Mouse (Mus musculus): ENCODE results near the gene Fsd1.
A peak's percentile ranks its signal among the peaks of the same experiment; 100 is the strongest.

Fsd1 gene

GRCm38 (mm10) chr17:55963171-55963570 is 23.1 kb upstream of the Fsd1 start:
- DNase-seq: peak in 1 of 2 experiments; percentile 5

DNA sequence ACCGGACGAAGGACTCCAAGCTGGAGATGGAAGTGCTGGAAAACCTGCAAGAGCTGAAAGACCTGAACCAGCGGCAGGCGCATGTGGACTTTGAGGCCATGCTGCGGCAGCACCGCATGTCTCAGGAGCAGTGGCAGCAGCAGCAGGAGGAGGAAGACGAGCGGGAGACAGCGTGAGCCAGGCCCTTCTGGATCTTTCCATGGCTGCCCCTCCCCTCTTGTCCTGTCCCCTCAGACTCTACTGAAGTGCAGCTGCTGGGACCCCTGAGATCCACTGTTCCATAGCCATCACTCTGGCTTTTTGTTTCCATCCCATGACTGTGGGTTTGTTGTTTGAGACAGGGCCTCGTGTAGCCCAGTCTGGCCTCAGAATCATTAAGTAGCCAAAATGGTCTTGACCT is 21.8 kb upstream of the Fsd1 start:
- no peak for DNase-seq

DNA sequence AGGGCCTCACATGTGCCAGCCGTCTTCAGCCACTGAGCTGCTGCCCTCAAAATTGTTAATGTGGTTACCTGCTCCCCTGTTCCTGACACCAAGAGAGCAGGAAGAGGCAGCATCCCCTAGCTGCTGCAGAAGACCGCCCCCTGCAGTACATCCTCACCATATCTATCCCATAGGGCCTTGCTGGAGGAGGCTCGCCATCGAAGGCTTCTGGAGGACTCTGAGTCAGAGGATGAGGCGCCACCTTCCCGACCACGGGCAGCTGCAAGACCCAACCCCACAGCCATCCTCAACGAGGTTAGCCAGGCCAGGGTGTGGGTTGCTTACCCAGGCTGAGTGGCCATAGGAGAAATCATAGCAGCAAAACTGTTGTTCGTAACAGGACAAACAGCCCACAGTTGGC is 21.3 kb upstream of the Fsd1 start:
- DNase-seq: no peak

DNA sequence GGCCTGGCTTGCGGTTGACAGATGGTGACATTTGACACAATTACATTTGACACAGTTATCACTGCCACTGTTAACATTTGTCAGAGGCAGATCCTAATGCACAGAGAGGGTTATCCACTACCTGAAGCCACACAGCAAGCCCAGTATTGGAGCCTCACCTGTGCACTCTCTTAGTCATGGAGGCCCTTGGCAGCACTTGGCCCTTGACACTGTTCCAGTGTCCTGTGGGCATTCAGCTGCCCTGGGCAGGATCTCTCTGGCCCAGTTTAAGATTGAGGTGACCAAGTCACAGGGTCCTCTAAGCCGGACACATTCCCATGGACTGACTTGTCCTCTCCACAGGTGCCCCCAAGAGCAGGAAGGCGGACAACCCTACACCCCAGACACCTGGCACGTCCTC is 19.1 kb upstream of the Fsd1 start:
- DNase-seq: no peak

- peak; percentile 42 to 61 for DNase-seq
These were observed 18.1 kb upstream of the Fsd1 start for GRCm38 (mm10) chr17:55968210-55968609.

GRCm38 (mm10) chr17:55969560-55969959 is 16.7 kb upstream of the Fsd1 start:
- peak; percentile 72 to 80 for DNase-seq

GRCm38 (mm10) chr17:55969966-55970891 is 16.1 kb upstream of the Fsd1 start, which contains the start of gene Shd:
Gene Shd, plus strand, starts transcription at chr17:55970467.
- peak; percentile 72 to 81 for DNase-seq

- DNase-seq: peak in 1 of 2 experiments; percentile 17
These were observed 14.9 kb upstream of the Fsd1 start for GRCm38 (mm10) chr17:55971453-55971852.

- DNase-seq: peak; percentile 89 to 91
These were observed 9.9 kb upstream of the Fsd1 start for GRCm38 (mm10) chr17:55976255-55976862.

GRCm38 (mm10) chr17:55977301-55977700 is 9.0 kb upstream of the Fsd1 start:
- no peak for DNase-seq

- no peak for DNase-seq
These were observed 4.1 kb downstream of the Fsd1 start for GRCm38 (mm10) chr17:55990278-55990898.

- DNase-seq: peak in 1 of 2 experiments; percentile 50
These were observed 9.7 kb downstream of the Fsd1 start for GRCm38 (mm10) chr17:55996007-55996406.

GRCm38 (mm10) chr17:55999794-56000499 is 13.6 kb downstream of the Fsd1 start:
- DNase-seq: no peak

DNA sequence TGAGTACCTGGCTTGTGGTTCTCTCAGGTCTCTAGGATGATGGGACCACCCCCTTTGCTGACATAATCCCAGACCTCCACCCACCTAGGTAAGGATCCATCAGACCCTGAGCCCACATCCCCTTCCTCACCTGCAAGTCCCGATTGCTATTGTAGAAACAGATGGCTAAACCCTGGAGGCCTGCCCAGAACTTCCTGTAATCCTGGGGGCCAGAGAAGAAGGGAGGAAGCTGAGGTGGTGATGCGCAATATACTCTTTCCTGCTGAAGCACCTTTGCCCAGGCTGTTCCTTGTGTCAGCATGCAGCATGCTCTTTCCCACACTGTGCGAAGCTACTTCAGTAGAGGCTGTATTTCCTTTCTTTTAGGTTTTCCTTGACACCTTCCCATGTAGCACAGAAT is 16.7 kb downstream of the Fsd1 start:
- DNase-seq: no peak

DNA sequence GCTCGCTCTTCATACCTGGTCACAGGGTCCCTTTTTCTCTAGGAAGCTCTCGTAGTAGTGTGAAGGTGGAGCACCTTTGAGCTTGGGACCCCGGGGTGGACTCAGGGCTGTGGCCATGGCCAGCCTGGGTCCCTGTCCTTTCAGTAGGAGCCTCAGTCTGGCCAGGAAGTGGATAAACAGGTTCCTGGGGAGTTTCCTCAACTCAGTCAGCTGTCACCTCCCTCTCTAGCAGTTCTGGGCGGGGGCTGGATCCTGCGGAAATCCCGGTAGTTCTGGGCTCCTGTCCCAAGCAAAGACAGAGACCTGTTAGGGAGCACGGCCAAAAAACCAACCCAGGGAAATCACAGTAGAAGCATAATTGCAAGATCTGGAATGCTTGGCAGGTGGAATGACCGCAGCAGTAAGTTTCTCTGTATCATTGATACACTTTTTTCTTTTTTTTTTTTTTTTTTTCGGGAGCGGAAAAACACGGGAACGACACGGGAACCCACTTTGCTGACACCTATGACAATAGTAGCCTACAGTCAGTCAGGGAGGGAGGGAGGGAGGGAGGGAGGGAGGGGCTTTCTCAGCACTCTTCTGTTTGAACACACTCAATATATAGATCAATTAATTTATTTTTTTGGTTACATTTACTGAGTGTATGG is 19.2 kb downstream of the Fsd1 start, which contains the start of the genes Stap2 and Mpnd:
Gene Stap2 (minus strand): TSS at position 170 of the 647 bp plus-strand sequence.
Gene Mpnd (plus strand): TSS at position 297 of the 647 bp plus-strand sequence.
- DNase-seq: peak; percentile 51 to 59

- peak; percentile 54 to 64 for DNase-seq
These were observed 20.6 kb downstream of the Fsd1 start for GRCm38 (mm10) chr17:56006956-56007355.

DNA sequence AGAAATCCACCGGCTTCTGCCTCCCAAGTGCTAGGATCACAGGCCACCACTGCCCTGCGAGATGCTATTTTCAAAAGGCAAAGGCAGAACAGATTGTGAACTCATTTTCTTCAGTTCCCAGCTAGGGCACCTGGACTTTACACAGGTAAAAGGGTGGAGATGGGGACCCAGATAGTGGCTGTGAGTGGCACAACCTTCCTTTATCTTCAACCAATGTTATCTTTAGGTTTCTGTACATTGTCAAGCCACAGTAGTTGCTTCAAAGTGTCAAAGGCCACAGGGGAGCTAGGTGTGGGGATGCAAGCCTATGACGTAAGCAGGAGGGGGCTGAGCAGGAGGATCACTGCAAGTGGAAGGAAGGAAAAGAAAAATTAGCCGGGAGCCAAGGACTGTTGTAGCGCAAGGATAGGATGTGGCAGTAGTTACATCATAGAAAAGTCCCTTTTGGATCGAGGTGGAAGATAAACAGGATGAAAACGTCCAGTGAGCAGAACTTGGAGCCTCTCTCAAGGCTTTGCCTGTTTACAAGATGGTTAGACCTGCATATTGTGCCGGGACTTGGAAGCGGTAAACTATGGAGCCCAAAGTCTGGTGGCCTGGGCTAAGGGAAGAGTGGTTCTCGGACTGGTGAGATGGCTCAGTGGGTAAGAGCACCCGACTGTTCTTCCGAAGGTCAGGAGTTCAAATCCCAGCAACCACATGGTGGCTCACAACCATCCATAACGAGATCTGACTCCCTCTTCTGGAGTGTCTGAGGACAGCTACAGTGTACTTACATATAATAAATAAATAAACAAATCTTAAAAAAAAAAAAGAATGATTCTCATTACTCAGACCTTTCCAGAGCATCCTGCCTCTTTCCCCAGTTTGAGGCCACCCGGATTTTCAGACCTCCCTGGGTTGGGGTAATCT is 21.4 kb downstream of the Fsd1 start:
- peak in 1 of 2 experiments; percentile 35 for DNase-seq

- DNase-seq: peak; percentile 92 to 96
These were observed 22.2 kb downstream of the Fsd1 start for GRCm38 (mm10) chr17:56008356-56009087.

DNA sequence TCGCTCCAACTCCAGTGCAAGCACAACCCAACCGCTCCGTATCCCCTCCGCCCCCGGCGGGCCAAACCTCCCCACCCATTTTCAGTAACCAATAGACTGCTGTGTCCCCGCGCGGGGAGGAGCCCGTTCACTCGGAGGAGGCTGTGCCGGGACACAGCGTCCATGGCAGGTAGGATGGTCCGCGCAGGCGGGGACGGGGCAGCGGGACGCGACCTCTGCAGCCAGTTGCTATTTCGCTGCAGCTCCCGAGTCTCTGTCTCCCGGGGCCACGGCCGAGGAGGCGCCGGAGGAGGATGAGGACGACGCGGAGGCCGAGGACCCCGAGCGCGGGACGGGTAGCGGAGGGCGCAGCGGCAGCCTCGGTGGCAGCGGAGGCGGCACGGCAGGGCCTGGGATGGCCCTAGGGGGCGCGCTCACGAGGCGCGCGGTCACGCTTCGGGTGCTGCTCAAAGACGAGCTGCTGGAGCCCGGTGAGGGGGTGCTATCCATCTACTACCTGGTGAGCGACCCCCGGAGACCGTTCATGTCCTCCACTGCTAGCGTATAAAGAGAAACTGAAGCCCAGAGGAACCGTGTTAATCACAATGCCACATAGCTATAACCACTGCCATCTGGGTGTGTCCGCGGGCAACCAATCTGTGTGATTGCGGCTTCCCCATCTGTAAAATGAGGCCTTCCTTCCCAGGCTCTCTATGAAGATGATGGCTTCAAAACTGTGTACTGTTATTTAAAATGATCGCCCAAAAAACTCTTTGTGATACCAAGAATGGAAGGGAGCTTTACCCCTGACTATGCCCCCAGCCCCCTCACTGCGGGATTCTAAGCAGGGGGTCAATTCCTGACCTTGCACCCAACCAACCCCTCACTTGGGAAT is 23.0 kb downstream of the Fsd1 start:
- DNase-seq: peak; percentile 91 to 96

All from kidney, postnatal 4 days (tissue).